Mouse (Mus musculus) small intestine, adult 2 months (tissue): ENCODE measurements around the gene Dock3. TPM values are rescaled to one million over a fixed set of nuclear protein-coding genes. Genes with fewer than 3 reads are reported as not detected.
"Not testable (repeated sequence)": the region's sequence is repeated elsewhere in the genome, so short reads cannot be mapped to it uniquely, and the experiment has no call there.

ENCODE experiments used
- H3K27ac ChIP-seq: fragments of 200-500 bp; 2 replicates; pipeline ENCODE4 v1.5.1; 2012; ENCODE audit warnings: low read depth, low read length, control low read depth, inconsistent platforms; ENCODE audit not compliant: insufficient read depth
- H3K27me3 ChIP-seq: fragments of 200-500 bp; 2 replicates; pipeline ENCODE4 v1.6.1; 2012; ENCODE audit warnings: mild to moderate bottlenecking, moderate library complexity, low read length, inconsistent platforms; ENCODE audit not compliant: control insufficient read depth, insufficient read depth
- H3K36me3 ChIP-seq: fragments of 200-500 bp; 2 replicates; pipeline ENCODE4 v1.6.1; 2012; ENCODE audit warnings: mild to moderate bottlenecking, low read length, control low read depth, inconsistent platforms; ENCODE audit not compliant: control insufficient read depth, insufficient read depth
- H3K4me1 ChIP-seq: fragments of 200-500 bp; 2 replicates; pipeline ENCODE4 v1.6.1; 2012; ENCODE audit warnings: low read length, inconsistent platforms, mixed read lengths; ENCODE audit not compliant: control insufficient read depth, insufficient read depth, insufficient read length
- H3K4me3 ChIP-seq: fragments of 200-500 bp; 2 replicates; pipeline ENCODE4 v1.5.1; 2012; ENCODE audit warnings: low read depth, mild to moderate bottlenecking, control low read depth, inconsistent platforms, low read length, moderate library complexity
- CTCF ChIP-seq: fragments of 200-500 bp; IDR thresholded peaks from 2 replicates; pipeline ENCODE4 v1.5.1; 2012; ENCODE audit warnings: low read depth, mild to moderate bottlenecking, control low read depth, inconsistent platforms, low read length, moderate library complexity, mixed read lengths; ENCODE audit not compliant: insufficient replicate concordance, insufficient read length; ENCODE audit errors: extremely low read depth
- POLR2A ChIP-seq: fragments of 200-500 bp; IDR thresholded peaks from 2 replicates; pipeline ENCODE4 v1.6.1; 2012; ENCODE audit warnings: low read depth, mild to moderate bottlenecking, control low read depth, inconsistent platforms, low read length, moderate library complexity
- WGBS: fragments of 180-500 bp; shearing (Covaris S2); methylation state at CpG from one replicate; pipeline ENCODE4 v1.1.7; 2018; 5-methylcytosine and 5-hydroxymethylcytosine counted together
- polyA plus RNA-seq: library from polyadenylated mRNA; depleted of rRNA; stranded (reverse); fragments of >200 nt; gene quantifications from 2 replicates; pipeline ENCODE4 v1.2.3, GENCODE M21; 2012

Dock3 gene
- polyA plus RNA-seq, 1 experiment = 3.1 TPM

DNA sequence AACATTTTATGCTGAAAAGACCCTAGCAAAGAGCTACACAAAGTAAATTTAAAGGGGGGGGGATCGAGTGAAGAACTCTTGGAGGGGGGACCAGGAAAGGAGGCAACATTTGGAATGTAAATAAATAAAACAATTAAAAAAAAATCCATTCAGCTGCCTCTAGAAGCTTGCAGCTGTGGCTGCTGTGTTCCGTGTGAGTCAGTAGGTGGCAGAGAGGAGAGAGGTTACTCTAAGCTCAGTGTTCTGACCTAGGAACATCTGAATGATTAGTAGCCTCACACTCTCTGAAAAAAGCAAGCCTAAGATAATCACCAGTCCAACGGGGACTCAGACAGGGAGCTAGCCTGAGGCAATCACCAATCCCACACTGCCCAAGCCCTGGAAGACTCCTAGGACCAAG, 66.9 kb downstream of the Dock3 start:
- WGBS = 8% methylated on average over 3 of the region's 3 CpGs
- H3K27ac ChIP-seq = no peak overlapping the region
- H3K36me3 ChIP-seq = no peaks in the 10 kb centered on the region
- no peaks in the 10 kb centered on the region for H3K4me1 ChIP-seq
- H3K4me3 ChIP-seq = no peak overlapping the region
- H3K27me3 ChIP-seq = no peaks in the 10 kb centered on the region
- TF ChIP-seq CTCF (no peak), POLR2A (no peak)

DNA sequence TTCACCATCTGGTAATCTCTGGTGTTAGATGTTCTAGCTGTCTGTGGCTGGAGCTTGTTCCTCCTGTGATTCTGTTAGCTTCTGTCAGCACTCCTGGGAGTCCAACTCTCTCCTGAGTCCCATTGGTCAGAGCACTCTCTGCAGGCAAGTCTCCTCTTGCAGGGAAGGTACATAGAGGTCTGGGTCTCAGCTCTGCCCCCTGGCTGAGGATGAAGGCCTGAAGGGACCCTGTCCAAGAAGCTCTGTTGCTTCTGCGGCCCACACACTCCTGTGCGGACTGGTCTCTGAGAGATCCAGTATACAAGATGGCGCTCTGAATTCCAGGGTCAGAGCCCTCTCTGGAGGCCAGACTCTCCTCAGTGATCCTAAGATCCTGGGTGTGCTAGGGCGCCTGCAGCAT, 75.3 kb downstream of the Dock3 start:
- 75% methylated on average over 4 of the region's 4 CpGs for WGBS
- not testable (repeated sequence) for H3K36me3 ChIP-seq, H3K4me3 ChIP-seq, H3K4me1 ChIP-seq, H3K27ac ChIP-seq, H3K27me3 ChIP-seq

DNA sequence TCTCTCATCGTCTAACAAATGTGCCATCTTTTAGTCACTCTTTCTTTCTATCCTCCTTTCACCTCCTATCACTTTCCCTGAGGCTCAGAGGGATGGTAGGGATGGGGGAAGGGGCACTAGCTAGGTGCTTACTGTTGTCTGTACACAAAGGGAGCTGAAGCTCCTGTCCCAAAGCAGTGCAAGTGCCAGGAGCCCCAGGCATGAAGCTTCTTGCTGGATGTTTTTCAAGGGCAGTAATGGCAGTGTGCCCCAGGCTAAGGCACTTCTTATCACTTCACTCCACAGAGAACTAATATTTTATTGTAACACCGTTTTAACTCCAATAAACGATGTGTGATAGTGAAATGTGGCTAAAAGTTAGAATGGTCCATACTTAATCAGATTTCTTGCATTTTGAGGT, 118.9 kb downstream of the Dock3 start:
- TF ChIP-seq POLR2A (no peak), CTCF (no peak)
- no peak overlapping the region for H3K27ac ChIP-seq
- 43% methylated on average over 3 of the region's 3 CpGs for WGBS
- no peak overlapping the region for H3K4me3 ChIP-seq
- H3K4me1 ChIP-seq = no peaks in the 10 kb centered on the region
- no peaks in the 10 kb centered on the region for H3K36me3 ChIP-seq
- H3K27me3 ChIP-seq = no peaks in the 10 kb centered on the region

DNA sequence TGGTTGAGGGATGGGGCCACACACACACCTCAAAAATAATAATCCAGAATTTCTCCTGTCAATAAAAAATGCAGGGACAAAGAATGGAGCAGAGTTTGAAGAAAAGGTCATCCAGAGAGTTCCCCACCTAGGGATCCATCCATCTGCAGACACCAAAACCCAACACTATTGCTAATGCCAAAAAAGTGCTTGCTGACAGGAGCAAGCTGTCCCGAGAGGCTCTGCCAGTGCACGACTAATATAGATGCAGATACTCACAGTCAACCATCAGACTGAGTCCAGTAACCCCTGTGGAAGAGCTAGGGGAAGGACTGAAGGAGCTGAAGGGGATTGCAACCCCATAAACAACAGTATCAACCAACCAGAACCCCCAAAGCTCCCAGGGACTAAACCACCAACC, 119.7 kb downstream of the Dock3 start:
- no peak overlapping the region for H3K27ac ChIP-seq
- no peaks in the 10 kb centered on the region for H3K4me1 ChIP-seq
- no peak for TF ChIP-seq CTCF
- TF ChIP-seq POLR2A = no peak
- no peaks in the 10 kb centered on the region for H3K27me3 ChIP-seq
- H3K36me3 ChIP-seq = no peaks in the 10 kb centered on the region
- no peak overlapping the region for H3K4me3 ChIP-seq
- WGBS = 57% methylated on average over 2 of the region's 2 CpGs

DNA sequence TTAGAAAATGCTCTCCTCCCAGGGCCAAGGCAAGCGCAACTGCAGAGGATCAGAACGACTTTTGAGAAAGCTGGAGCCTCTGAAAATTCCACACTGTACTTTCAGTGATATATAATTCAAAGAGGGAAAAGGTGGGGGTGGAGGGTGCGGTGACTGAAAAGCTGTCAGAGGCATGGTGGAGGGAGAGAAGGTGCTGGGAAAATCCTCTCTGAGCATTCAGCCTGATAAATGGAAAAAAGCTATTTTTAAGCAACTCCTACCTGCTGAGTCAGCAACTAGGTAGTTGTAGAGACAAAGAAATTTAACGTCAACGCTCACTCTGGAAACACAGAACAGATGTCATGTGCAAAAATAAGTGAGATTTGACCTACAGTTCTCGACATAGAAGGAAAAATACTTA, 132.2 kb downstream of the Dock3 start:
- 75% methylated on average over 6 of the region's 6 CpGs for WGBS
- TF ChIP-seq CTCF = no peak
- no peak for TF ChIP-seq POLR2A
- no peaks in the 10 kb centered on the region for H3K27me3 ChIP-seq
- H3K36me3 ChIP-seq = no peaks in the 10 kb centered on the region
- no peaks in the 10 kb centered on the region for H3K4me1 ChIP-seq
- no peak overlapping the region for H3K27ac ChIP-seq
- H3K4me3 ChIP-seq = no peak overlapping the region

DNA sequence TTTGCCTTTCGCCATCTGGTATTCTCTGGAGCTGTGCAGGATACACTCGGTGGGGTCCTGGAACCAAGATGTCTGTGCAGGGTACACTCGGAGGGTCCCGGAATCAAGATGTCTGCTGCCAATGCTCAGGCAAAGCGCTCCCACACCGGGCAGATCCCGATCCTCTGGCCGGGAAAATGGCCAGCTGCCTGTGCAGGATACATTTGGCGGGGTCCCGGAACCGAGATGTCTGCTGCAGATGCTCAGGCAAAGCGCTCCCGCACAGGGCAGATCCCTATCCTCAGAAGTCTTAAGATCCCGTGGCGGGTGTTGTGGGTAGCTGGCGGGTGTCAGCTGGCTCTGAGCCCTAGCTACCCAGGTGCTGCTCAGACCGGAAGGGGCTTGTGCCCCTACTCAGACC, 142.3 kb downstream of the Dock3 start:
- H3K4me3 ChIP-seq, H3K36me3 ChIP-seq, H3K27me3 ChIP-seq, H3K4me1 ChIP-seq, H3K27ac ChIP-seq: not testable (repeated sequence)
- WGBS = 60% methylated on average over 17 of the region's 17 CpGs

DNA sequence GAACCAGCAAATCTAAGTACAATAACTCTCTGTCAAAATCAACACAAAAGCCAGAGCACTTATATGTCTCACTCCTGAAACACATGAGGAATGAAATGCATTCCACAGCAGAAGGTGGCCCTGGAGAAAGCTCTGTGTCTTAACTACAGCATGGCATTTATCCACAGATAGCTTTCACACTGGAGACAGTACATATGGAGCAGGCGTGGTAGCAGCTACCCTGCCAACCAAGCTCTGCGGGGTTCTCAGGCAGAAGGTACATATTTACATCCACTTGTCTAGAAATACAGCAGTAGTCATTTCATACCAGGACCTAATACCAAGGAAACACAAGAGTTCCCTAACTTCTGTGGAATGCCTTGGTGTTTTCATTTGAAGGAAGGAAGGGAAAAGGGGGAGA, 144.2 kb downstream of the Dock3 start:
- Histone ChIP-seq H3K4me3 (no peak overlapping the region), H3K4me1 (no peaks in the 10 kb centered on the region), H3K27me3 (no peaks in the 10 kb centered on the region), H3K36me3 (no peaks in the 10 kb centered on the region), H3K27ac (no peak overlapping the region)
- TF ChIP-seq POLR2A (no peak), CTCF (no peak)
- WGBS = 58% methylated on average over 2 of the region's 2 CpGs

DNA sequence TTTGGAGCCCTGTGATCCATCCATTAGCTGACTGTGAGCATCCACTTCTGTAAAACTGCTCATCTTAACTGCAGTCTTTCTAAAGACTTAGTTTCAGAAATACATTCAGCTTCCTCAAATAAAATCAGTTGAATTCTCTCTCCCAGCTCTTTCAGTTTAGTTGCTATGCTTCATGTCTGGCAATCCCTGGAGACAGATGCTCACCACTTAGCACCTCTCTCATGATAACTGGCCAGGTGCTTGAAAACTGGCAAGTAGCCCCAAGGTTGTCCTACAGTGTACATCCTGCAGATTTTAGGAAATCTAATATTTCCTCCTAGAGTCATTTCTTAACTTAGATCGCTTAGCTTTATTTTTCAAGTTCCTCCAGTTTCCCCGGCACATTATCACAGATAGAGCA, 193.8 kb downstream of the Dock3 start:
- 84% methylated on average over 2 of the region's 2 CpGs for WGBS
- TF ChIP-seq POLR2A (no peak), CTCF (no peak)
- no peaks in the 10 kb centered on the region for H3K27me3 ChIP-seq

More for the DNA sequence above, 193.8 kb downstream of the Dock3 start:
- no peaks in the 10 kb centered on the region for H3K36me3 ChIP-seq
- no peaks in the 10 kb centered on the region for H3K4me1 ChIP-seq
- no peak overlapping the region for H3K4me3 ChIP-seq
- no peak overlapping the region for H3K27ac ChIP-seq
